Mouse (Mus musculus): ENCODE results near the gene Rd3.

The Rd3 gene

DNA sequence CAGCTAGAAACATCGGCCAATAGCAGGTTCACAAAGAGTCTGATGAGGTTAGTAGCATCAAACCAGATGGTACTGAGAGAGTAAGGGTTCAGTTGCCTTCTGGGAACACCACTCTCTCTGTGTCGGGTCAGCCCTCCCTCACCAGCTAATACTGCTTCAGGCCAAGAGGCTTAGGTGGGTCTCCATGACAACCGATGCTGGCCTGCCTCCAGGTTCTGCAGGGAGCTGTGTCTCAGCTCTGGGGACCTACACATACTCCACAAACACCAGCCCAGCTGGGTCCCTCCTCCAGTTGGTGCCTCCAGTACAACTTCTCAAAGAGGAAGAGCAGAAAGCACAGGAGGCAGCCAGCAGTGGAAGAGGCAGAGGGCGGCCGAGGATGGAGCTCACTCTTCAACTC lies at the start of gene Rd3:
Gene Rd3, plus strand, starts transcription at position 184 of the 400 bp plus-strand sequence.
- DNase-seq (ENCODE audit: low spot score in 2 of 2): peak in 1 of 2 experiments; percentile 71

GRCm38 (mm10) chr1:191928345-191928744 lies 48.8 kb upstream of the Rd3 start:
- no peak for DNase-seq (ENCODE audit: low spot score in 2 of 2)

DNA sequence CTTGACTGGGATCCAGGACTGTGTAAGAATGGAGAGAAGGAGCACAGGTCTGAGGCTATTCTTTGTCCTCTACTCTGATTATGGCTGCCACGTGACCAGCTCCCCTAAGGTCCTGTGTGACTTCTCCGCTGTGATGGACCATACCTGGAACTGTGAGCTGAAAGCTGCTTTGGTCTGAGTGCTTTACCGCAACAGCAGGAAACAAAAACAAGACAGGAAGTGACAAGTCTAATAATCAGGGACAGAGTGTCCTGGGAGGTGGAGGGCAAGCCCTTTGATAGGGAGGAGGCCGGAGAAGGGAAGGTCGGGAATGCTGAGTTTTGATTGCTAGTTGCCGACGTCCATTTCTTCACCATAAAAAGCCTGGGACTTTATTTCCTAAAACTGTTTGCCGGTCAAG lies 48.1 kb upstream of the Rd3 start:
- no peak for DNase-seq (ENCODE audit: low spot score in 2 of 2)

GRCm38 (mm10) chr1:191929897-191930524 lies 47.2 kb upstream of the Rd3 start:
- no peak for DNase-seq (ENCODE audit: low spot score in 2 of 2)

GRCm38 (mm10) chr1:191930525-191931105 lies 46.6 kb upstream of the Rd3 start:
- no peak for DNase-seq (ENCODE audit: low spot score in 2 of 2)

DNA sequence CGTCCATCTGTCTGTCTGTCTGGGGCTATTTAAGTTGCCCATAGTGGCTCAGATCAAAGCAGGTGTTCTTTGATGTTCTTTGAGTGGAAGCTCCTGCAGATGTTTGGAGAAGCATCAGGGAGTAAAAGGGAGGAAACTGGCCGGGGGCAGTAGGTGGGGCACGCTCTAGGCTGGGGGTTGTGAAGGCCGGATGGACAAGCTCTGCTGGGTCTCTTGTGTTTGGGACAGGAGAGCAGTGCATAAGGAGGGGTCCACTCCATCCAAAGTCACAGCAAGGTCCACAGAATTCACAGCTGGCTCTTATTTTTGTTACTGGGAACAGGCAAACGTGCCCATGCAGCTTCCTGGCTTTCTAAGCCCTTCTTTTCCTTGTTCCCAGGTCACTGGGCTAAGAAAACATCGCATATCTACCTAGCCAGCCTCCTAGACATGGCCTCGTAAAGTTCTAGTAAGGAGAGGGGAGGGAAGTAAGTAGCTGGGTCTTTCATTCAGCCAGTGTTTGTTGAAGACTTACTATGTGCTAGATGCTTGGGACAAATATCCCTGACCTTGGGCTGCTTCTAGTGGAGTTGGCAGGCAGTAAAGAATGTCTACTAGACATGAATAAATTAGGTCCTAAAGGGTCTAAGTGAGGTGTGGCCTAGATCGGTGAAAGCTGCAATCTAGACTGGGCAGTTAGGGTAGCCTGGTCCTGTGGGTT lies 44.7 kb upstream of the Rd3 start:
- no peak for DNase-seq (ENCODE audit: low spot score in 2 of 2)

- DNase-seq (ENCODE audit: low spot score in 2 of 2): no peak
These were observed 44.1 kb upstream of the Rd3 start for GRCm38 (mm10) chr1:191932986-191933632.

GRCm38 (mm10) chr1:191943638-191944037 lies 33.5 kb upstream of the Rd3 start:
- DNase-seq (ENCODE audit: low spot score in 2 of 2): no peak

- no peak for DNase-seq (ENCODE audit: low spot score in 2 of 2)
These were observed 31.8 kb upstream of the Rd3 start for GRCm38 (mm10) chr1:191945341-191945740.

DNA sequence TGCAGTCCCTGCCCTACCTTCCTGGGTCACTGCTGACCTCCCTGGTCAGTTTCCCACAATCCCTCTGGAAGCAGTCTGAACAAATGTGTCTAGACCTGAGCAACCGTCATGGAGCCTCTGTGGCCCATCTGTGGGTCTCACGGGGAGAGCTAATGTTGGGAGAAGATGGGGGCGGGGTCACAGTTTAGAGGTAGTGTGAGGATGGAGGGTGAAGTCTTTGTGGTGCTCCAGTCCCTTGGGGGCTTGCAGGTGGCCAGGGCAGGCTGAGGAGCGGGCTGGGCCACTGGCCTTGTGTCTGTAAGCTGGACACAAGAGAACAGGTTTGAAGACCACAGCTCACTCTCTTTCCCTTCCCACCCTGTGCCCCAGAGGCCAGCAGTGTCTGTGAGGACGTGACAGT lies 31.4 kb upstream of the Rd3 start:
- DNase-seq (ENCODE audit: low spot score in 2 of 2): no peak

DNA sequence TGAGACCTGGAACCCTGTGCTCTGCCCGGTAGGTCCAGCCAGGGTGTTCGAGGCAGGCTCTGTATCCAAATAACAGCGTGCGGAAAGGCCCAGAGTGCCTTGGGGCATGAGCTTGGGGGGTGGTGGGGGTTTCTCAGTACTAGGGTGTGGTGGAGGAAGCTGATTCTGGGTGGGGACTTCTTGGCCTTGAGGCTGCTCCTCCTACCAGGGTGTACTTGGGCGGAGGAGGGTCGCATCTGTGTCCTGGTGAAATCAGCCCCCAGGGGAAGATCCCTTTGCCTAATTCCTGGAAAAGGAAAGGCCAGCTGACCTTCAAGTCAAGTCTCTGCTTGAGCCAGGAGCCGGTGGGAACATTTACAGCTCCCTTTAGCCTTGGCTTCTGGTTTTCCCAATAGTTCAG lies 30.9 kb upstream of the Rd3 start:
- DNase-seq (ENCODE audit: low spot score in 2 of 2): no peak

GRCm38 (mm10) chr1:191946835-191947234 lies 30.3 kb upstream of the Rd3 start:
- DNase-seq (ENCODE audit: low spot score in 2 of 2): no peak

GRCm38 (mm10) chr1:191947796-191948195 lies 29.4 kb upstream of the Rd3 start:
- no peak for DNase-seq (ENCODE audit: low spot score in 2 of 2)

DNA sequence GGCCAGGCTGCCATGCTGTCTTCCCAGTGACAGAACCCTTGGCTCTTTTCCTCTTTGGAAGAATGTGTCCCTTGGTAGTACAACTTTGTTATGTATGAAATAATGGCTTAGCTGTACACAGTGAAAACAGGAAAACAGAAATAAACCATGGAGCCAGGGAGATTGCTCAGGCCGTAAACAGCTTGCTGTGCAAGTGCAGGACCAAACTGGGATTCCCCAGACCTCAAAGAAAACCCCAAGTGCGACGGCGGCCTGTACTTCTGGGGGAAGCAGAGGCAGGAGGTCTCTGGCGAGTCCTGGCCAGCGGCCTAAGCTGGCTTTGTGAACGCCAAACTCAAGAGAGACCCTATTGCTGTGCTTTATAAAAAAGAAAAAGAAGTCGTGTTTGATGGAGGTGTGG lies 28.6 kb upstream of the Rd3 start:
- no peak for DNase-seq (ENCODE audit: low spot score in 2 of 2)

GRCm38 (mm10) chr1:191950611-191951010 lies 26.6 kb upstream of the Rd3 start:
- no peak for DNase-seq (ENCODE audit: low spot score in 2 of 2)

DNA sequence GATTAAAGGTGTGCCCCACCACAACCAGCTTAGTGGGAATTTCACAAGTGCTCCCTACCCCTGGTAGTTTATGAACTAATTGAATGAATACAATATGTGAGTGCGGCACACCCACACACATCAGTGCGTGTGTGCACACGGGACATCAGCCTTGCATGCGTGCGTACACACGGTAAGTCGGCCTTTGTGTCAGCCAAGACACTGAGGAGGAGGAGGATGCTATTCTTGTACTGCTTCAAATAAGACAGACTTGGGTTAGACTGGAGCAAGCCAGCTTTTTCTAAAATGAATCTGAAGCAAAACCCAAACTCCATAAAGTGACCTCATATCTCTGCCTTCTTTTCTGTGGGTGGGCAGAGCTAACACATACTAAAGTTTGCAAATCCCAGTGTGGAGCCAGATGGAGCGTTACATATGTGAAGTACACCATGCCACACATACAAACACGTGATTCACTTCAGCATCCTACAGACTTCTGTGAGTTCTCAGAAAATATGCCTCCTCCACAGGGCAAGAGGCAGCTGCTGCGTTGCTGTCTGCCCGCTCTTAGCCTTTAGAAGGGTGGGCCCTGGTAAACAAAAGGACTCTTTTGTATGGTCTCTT lies 24.3 kb upstream of the Rd3 start:
- no peak for DNase-seq (ENCODE audit: low spot score in 2 of 2)

DNA sequence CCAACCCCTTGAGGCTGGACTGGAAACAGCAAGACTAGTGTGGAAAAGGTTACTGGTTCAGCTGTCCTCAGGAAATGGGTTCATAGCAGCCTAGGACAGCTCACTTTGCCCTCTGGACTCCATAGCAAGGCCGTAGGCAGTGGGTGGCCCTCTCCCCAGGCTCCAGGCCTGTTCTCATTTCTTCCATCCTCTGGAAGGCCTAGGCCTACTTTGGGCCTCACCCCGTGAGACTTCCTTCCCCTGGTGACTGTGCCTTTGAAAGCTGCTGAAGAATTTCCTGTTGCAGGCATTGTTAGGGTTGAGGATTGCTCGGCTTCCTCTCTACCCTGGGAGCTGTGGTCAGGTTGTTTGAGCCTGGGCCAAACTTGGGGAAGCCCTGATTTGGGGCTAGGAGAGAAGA lies 22.1 kb upstream of the Rd3 start:
- DNase-seq (ENCODE audit: low spot score in 2 of 2): no peak

DNA sequence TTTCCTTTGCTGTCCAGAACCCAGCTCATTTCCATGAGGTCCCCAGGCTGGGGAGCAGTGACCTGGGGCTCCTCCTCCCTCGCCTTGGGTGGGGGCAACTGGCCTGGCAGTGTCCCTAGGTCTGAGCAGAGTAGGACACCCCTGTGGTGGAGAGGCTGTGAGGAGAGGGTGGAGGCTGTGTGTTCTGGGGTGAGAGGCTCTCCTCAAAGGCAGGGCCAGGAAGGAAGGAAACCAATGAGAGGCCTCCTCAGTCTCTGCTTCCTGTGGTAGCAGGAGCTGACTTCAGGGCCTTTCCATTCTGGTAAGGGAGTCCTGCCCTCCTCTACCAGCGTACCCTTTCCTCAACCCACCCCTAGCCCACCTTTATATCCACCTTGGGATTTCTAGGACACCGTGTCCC lies 20.9 kb upstream of the Rd3 start:
- DNase-seq (ENCODE audit: low spot score in 2 of 2): no peak

DNA sequence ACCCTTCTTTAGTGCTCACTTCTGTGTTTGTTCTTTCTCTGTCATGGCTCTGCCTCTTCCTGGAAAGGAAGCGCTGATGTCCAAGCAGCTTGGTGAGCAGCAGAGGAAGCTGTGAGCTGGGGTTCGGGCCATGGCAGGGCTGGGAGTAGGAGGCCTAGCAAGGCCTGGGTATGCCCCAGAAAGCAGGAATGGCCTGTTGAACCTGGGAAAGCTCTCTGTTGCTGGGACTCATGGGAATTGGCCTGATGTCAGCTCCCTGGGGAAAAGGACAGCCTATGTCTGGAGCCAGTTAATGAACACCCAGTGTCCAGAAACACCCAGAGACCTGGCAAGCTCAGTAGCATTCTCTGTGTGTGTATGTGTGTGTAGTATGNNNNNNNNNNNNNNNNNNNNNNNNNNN lies 20.3 kb upstream of the Rd3 start:
- DNase-seq (ENCODE audit: low spot score in 2 of 2): no peak

- no peak for DNase-seq (ENCODE audit: low spot score in 2 of 2)
These were observed 19.8 kb upstream of the Rd3 start for GRCm38 (mm10) chr1:191957321-191957720.

DNA sequence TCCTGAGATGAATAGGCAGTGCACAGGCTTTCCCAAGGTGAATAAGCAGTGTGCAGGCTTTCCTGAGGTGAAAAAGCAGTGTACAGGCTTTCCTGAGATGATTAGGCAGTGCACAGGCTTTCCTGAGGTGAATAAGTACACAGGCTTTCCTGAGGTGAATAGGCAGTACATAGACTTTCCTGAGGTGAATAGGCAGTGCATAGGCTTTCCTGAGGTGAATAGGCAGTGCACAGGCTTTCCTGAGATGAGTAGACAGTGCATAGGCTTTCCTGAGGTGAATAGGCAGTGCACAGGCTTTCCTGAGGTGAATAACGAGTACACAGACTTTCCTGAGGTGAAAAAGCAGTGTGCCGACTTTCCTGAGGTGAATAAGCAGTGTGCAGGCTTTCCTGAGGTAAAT lies 16.2 kb upstream of the Rd3 start:
- no peak for DNase-seq (ENCODE audit: low spot score in 2 of 2)

GRCm38 (mm10) chr1:191963413-191963812 lies 13.8 kb upstream of the Rd3 start:
- no peak for DNase-seq (ENCODE audit: low spot score in 2 of 2)

All from urinary bladder, postnatal 4 days (tissue).